Mouse (Mus musculus): ENCODE results near the gene Lrrc4.

DNA sequence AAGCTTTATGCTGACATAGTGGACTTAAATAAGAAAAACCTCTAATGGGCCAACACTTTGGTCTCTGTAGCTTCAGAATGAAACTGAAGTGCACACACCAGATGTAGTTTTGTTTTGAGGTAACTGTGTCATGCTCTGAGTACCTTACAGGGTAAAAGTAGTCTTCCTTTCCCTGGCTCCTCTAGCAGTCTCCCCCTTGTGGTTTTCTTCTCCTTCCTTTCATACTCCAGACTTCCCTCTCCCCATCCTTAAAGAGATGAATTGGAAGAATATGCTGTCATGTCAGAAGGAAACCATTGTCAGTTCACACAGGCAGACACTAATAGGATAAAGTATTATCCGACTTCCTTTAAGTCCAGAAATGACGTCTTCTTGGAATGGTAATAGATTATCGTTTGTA lies 9.3 kb downstream of the Lrrc4 start:
- TF ChIP-seq CTCF (IDR thresholded peaks at IDR 0.05; ENCODE audit: low read depth, low read length) (no peak), POLR2A (IDR thresholded peaks at IDR 0.05; ENCODE audit: insufficient read depth, low read length) (no peak)

Data from ES-Bruce4 (cell line).